Mouse (Mus musculus) limb, embryonic 15.5 days (tissue): ENCODE measurements around the gene Gstp3. TPM values are rescaled to one million over a fixed set of nuclear protein-coding genes. Genes with fewer than 3 reads are reported as not detected.
"Not testable (repeated sequence)": the region's sequence is repeated elsewhere in the genome, so short reads cannot be mapped to it uniquely, and the experiment has no call there.

ENCODE experiments used
- ATAC-seq: fragments of 200-750 bp; cut with Nextera tagmentation; 2 replicates; pipeline ENCODE4 v1.8.0; 2017; ENCODE audit warnings: low read depth, moderate TSS enrichment; ENCODE audit not compliant: insufficient number of reproducible peaks, low FRiP score, low TSS enrichment
- H3K27ac ChIP-seq: fragments of 300-500 bp; sonication (generic); 2 replicates; pipeline ENCODE4 v1.5.1; 2015; ENCODE audit warnings: moderate library complexity, mild to moderate bottlenecking, inconsistent platforms
- H3K27me3 ChIP-seq: fragments of 300-500 bp; sonication (generic); 2 replicates; pipeline ENCODE4 v1.6.1; 2015; ENCODE audit warnings: inconsistent platforms
- H3K36me3 ChIP-seq: fragments of 300-500 bp; sonication (generic); 2 replicates; pipeline ENCODE4 v1.6.1; 2015; ENCODE audit warnings: inconsistent platforms
- H3K4me1 ChIP-seq: fragments of 300-500 bp; sonication (generic); 2 replicates; pipeline ENCODE4 v1.6.1; 2015; ENCODE audit warnings: inconsistent platforms
- H3K4me2 ChIP-seq: fragments of 300-500 bp; sonication (generic); 2 replicates; pipeline ENCODE4 v1.6.1; 2015; ENCODE audit warnings: mild to moderate bottlenecking, inconsistent platforms
- H3K4me3 ChIP-seq: fragments of 300-500 bp; sonication (generic); 2 replicates; pipeline ENCODE4 v1.5.1; 2015; ENCODE audit warnings: mild to moderate bottlenecking, inconsistent platforms
- H3K9ac ChIP-seq: fragments of 300-500 bp; sonication (generic); 2 replicates; pipeline ENCODE4 v1.6.1; 2015; ENCODE audit warnings: inconsistent platforms
- H3K9me3 ChIP-seq: fragments of 300-500 bp; sonication (generic); 2 replicates; pipeline ENCODE4 v1.6.1; 2016; ENCODE audit warnings: inconsistent platforms
- WGBS: fragments of 180-500 bp; shearing (Covaris S2); methylation state at CpG from one replicate; pipeline ENCODE4 v1.1.7; 2015; 5-methylcytosine and 5-hydroxymethylcytosine counted together
- polyA plus RNA-seq: library from polyadenylated mRNA; unstranded; fragments of >200 nt; fragmentation: Nextera tagmentation; extraction: Ambion mirVana; gene quantifications from 2 replicates; pipeline ENCODE4 v1.2.1, GENCODE M21; 2015

The Gstp3 gene
- polyA plus RNA-seq, 1 experiment from 2014 or later: 0.46 TPM

GRCm38 (mm10) chr19:4057962-4058361 is 1.4 kb downstream of the Gstp3 start:
- H3K27ac ChIP-seq: no peak overlapping the region
- H3K36me3 ChIP-seq: no peaks in the 10 kb centered on the region
- ATAC-seq: no peak
- H3K4me2 ChIP-seq: no peak overlapping the region
- H3K4me1 ChIP-seq: peaks cover 3% of the 10 kb centered on the region; the same call in 1 of the 2 replicates
- WGBS: 93% methylated on average over 7 of the region's 7 CpGs
- no peaks in the 10 kb centered on the region for H3K9me3 ChIP-seq
- no peak overlapping the region for H3K4me3 ChIP-seq
- H3K27me3 ChIP-seq: no peaks in the 10 kb centered on the region
- no peak overlapping the region for H3K9ac ChIP-seq

DNA sequence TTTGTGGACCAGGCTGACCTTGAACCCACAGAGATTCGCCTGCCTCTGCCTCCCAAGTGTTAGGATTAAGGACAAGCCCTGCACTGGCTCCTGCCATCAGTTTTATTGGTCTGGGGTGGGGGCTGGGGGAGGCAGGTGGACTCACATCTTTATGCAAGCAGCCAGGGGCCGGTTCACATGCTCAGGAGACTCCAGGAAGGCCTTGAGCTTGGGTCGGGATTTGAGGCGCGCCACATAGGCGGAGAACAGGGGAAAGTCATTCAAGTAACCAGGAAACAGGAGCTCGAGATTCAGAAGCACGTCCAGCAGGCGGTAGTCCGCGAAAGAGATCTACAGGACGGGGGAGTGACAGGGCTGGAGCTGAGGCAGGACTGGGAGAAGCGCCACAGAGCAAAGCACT is 2.0 kb downstream of the Gstp3 start:
- no peak overlapping the region for H3K4me2 ChIP-seq

DNA sequence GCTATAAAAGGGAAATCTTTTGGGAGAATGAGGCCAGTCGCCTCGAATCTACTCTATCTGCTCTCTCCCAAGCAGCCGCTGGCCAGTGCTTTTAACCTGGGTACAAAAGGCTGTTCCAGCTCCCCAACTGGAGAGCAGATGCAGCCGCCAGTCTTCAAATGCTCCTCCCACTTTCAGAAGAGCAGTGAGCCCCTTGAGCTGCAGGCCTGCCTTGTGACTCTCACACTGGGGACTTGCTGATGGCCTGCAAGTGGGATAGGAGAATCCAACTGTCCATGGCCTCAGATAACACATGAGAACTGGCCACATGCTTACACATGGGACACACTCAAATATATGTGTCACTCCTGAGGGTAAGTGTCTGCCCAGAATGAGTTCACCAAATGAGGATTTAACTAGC is 2.6 kb downstream of the Gstp3 start:
- no peaks in the 10 kb centered on the region for H3K27me3 ChIP-seq
- H3K9ac ChIP-seq: 0 out of 2 replicates have a peak overlapping the region, but pooled peaks have one; percentile 0
- no peak overlapping the region for H3K4me3 ChIP-seq
- no peak overlapping the region for H3K4me2 ChIP-seq
- no peaks in the 10 kb centered on the region for H3K36me3 ChIP-seq
- ATAC-seq: no peak
- H3K4me1 ChIP-seq: peaks cover 3% of the 10 kb centered on the region; the same call in 1 of the 2 replicates
- H3K9me3 ChIP-seq: no peaks in the 10 kb centered on the region
- H3K27ac ChIP-seq: no peak overlapping the region
- WGBS: 45% methylated on average over 4 of the region's 4 CpGs

More for the DNA sequence above, 2.0 kb downstream of the Gstp3 start:
- Histone ChIP-seq H3K27me3 (no peaks in the 10 kb centered on the region), H3K4me1 (peaks cover 3% of the 10 kb centered on the region; the same call in 1 of the 2 replicates), H3K36me3 (no peaks in the 10 kb centered on the region), H3K27ac (no peak overlapping the region), H3K9ac (no peak overlapping the region), H3K9me3 (no peaks in the 10 kb centered on the region), H3K4me3 (no peak overlapping the region)
- WGBS: 78% methylated on average over 13 of the region's 13 CpGs
- no peak for ATAC-seq

DNA sequence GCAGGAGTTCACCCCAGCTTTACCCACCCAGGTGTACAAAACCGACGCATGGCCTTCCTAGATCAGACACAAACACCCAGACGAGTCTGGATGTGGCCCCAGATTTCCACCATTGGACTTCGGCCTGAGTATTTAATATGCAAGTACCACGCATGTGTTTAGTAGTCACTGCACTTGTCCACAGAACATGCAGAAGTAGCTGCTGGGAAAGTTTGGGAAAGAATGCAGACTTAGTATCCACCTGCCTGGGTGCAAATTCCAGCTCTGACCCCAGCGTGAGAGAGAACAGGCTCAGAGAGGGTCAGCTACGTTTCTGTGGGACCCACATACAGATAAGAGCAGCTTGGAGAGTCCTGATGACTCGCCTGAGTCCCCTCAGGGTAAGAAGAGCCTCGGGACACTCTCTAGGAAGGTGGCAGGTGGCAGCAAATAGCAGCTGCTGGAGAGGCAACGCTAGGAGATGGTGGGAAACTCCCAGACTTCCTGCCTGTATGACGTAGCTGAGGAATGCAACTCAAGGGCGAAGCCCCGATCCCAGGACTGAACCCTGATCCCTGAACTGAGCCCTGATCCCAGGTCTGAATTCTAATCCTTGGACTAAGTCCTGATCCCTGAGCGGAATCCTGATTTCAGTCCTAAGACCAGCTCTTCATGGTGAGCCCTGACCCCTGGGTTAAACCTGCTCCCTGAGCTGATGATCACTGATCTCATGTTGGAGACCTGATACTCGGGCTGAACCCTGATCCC is 3.2 kb downstream of the Gstp3 start:
- Histone ChIP-seq H3K4me1 (peaks cover 3% of the 10 kb centered on the region; the same call in 1 of the 2 replicates), H3K27me3 (no peaks in the 10 kb centered on the region), H3K9me3 (no peaks in the 10 kb centered on the region), H3K4me3 (no peak overlapping the region), H3K4me2 (no peak overlapping the region), H3K36me3 (no peaks in the 10 kb centered on the region), H3K27ac (no peak overlapping the region), H3K9ac (0 out of 2 replicates have a peak overlapping the region, but pooled peaks have one; percentile 0)
- ATAC-seq: no peak
- 52% methylated on average over 15 of the region's 15 CpGs for WGBS

DNA sequence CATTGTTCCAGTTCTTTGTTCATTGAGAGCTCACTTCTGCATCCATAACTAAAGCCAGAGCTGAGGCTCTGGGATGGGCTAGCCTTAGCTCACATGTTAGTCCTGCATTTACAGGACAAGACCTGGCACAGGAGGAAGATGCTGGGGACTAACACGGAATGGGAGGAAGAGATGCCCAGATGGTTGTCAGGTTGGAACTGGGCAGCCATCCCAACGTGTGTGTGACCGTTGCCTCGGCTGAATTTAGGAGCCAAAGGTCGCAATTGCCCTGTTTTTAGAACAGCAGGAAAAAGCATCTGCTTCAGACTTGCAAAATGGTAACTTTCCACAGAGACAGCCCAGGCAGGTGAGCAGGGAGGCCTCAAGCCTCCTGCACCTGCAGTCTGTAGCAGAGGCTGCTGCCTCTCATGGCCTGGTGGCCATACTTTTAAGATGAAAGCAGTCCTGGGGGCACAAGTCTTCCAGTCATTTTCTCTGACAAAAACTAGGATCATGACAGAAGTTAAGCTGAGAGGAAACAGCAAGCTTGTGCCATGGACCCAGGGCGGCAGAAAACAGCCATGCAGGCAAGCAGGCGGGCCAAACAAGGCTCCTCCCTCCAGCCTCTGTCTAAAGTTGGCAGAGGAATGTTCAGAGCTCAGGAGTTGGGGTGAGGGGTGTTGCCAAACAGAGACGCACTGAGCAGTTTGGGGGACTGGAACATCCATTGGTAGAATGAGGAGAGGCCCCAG is 4.0 kb downstream of the Gstp3 start:
- H3K9me3 ChIP-seq: no peaks in the 10 kb centered on the region
- 64% methylated on average over 8 of the region's 8 CpGs for WGBS
- H3K27me3 ChIP-seq: no peaks in the 10 kb centered on the region
- peaks cover 3% of the 10 kb centered on the region; the same call in 1 of the 2 replicates for H3K4me1 ChIP-seq
- H3K27ac ChIP-seq: no peak overlapping the region
- no peaks in the 10 kb centered on the region for H3K36me3 ChIP-seq
- H3K4me2 ChIP-seq: no peak overlapping the region
- H3K4me3 ChIP-seq: no peak overlapping the region
- peak overlapping the region; percentile 1; the same call in 1 of the 2 replicates for H3K9ac ChIP-seq
- no peak for ATAC-seq

- peaks cover 3% of the 10 kb centered on the region; the same call in 1 of the 2 replicates for H3K4me1 ChIP-seq
- no peak overlapping the region for H3K4me3 ChIP-seq
- 80% methylated on average over 5 of the region's 5 CpGs for whole genome bisulfite sequencing
- H3K27me3 ChIP-seq: no peaks in the 10 kb centered on the region
- no peak overlapping the region for H3K27ac ChIP-seq
- ATAC-seq: no peak
- H3K9me3 ChIP-seq: no peaks in the 10 kb centered on the region
- no peak overlapping the region for H3K9ac ChIP-seq
- no peaks in the 10 kb centered on the region for H3K36me3 ChIP-seq
- H3K4me2 ChIP-seq: no peak overlapping the region
Measured at GRCm38 (mm10) chr19:4054613-4055012, 4.8 kb downstream of the Gstp3 start.

GRCm38 (mm10) chr19:4052516-4053030 is 6.8 kb downstream of the Gstp3 start:
- WGBS: 67% methylated on average over 5 of the region's 5 CpGs
- no peak for ATAC-seq
- Histone ChIP-seq H3K9me3 (no peaks in the 10 kb centered on the region), H3K4me1 (peaks cover 3% of the 10 kb centered on the region; the same call in 1 of the 2 replicates), H3K27ac (no peak overlapping the region), H3K4me2 (no peak overlapping the region), H3K36me3 (no peaks in the 10 kb centered on the region), H3K9ac (no peak overlapping the region), H3K27me3 (no peaks in the 10 kb centered on the region), H3K4me3 (no peak overlapping the region)

GRCm38 (mm10) chr19:4051741-4052515 is 7.4 kb downstream of the Gstp3 start:
- Histone ChIP-seq H3K9ac (no peak overlapping the region), H3K27ac (no peak overlapping the region), H3K36me3 (no peaks in the 10 kb centered on the region), H3K4me1 (peaks cover 3% of the 10 kb centered on the region; the same call in 1 of the 2 replicates), H3K27me3 (no peaks in the 10 kb centered on the region), H3K4me2 (no peak overlapping the region), H3K9me3 (no peaks in the 10 kb centered on the region), H3K4me3 (no peak overlapping the region)
- 45% methylated on average over 10 of the region's 10 CpGs for WGBS
- ATAC-seq: no peak

- no peak for ATAC-seq
- Histone ChIP-seq H3K36me3 (no peaks in the 10 kb centered on the region), H3K4me1 (peaks cover 5% of the 10 kb centered on the region), H3K4me3 (no peak overlapping the region), H3K9ac (no peak overlapping the region), H3K9me3 (no peaks in the 10 kb centered on the region), H3K27ac (no peak overlapping the region), H3K27me3 (no peaks in the 10 kb centered on the region), H3K4me2 (no peak overlapping the region)
- 94% methylated on average over 5 of the region's 5 CpGs for WGBS
Measured at GRCm38 (mm10) chr19:4051016-4051415, 8.4 kb downstream of the Gstp3 start.

GRCm38 (mm10) chr19:4049069-4049468 is 10.3 kb downstream of the Gstp3 start:
- not testable (repeated sequence) for H3K4me2 ChIP-seq, H3K36me3 ChIP-seq, ATAC-seq, H3K9ac ChIP-seq, H3K4me1 ChIP-seq, H3K9me3 ChIP-seq, H3K4me3 ChIP-seq, H3K27ac ChIP-seq, H3K27me3 ChIP-seq
- WGBS: 84% methylated on average over 5 of the region's 5 CpGs

GRCm38 (mm10) chr19:4047859-4048258 is 11.5 kb downstream of the Gstp3 start:
- WGBS: 18% methylated on average over 4 of the region's 4 CpGs
- no peaks in the 10 kb centered on the region for H3K9me3 ChIP-seq
- H3K9ac ChIP-seq: no peak overlapping the region
- H3K27ac ChIP-seq: no peak overlapping the region
- ATAC-seq: no peak
- H3K4me2 ChIP-seq: no peak overlapping the region
- no peaks in the 10 kb centered on the region for H3K36me3 ChIP-seq
- no peaks in the 10 kb centered on the region for H3K27me3 ChIP-seq
- H3K4me3 ChIP-seq: no peak overlapping the region
- peaks cover 9% of the 10 kb centered on the region for H3K4me1 ChIP-seq
